Mouse (Mus musculus): ENCODE measurements around the gene Wasf1.

Wasf1 gene

DNA sequence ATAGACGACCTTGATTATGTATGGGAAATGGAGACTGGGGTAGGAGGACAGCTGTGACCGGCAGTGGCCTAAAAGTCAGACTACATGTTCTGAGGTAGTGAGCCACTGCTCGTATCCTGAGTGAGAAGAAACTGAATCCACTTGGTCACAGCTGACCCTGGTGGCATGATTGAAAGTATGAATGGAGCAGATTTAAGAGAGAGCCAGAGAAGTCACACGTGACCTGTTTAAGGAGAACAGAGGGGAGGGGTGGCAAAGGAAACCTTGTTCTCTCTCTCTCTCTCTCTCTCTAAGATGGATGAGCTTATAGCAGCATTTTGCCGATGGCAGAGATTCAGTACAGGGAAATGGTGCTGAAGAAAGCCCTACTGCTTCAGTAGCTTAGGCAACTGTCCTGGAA is 13.4 kb downstream of the Wasf1 start:
- no peak for DNase-seq

DNA sequence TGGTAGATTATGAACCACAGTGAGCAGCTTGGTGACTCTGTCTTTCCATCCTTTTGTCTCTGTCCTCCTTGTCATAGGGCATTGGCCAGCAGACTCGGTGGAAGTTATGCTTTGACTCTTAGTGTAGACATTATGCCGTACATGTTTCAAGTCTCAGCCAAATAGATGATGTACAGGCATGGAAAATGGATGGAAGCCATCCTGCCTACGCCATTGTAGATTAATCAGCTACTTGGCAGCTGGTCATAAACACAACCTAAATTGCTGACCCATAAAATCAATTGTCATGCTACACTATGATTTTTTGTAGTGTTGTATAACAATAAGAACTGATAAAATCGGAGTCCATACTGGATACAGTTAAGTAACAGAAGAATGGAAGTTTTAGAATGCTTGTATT is 18.5 kb downstream of the Wasf1 start:
- DNase-seq: no peak

DNA sequence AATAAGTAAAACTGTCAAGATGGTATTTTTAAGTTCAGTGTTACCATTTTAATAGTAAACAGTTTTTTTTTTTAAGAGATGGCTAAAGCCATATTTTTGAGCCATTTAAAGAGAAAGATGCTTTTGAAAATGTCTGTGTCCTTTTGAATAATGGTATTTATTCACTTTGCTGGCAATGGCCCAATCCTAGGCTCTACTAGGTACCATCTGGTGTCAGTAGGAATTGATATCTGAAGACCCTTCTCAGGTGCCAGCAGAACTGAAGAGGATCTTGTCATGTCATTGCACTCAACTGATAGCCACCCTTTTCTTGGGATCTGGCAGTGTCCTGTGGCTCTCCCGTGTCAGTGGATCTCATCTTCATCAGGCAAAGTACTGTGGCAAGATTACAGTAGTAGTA is 22.9 kb downstream of the Wasf1 start:
- no peak for DNase-seq

DNA sequence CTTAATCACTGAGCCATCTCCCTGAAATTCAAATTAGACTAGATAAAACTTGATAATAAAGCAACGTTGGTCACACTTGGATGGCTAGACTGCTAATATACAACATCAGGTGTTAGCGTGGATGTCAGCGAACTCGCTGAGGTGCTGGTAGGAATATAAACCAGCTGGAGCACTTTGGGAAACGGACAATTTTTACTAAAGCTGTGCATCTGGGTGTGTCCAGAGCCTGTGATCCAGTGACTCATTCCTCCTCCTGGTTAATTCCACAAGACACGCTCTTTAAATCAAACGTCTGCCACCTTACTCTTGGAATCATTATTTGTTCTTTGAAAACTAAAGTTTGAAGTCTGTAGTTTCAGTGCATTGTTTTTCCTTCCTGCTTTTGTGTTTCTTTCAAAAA is 23.5 kb downstream of the Wasf1 start:
- no peak for DNase-seq

DNA sequence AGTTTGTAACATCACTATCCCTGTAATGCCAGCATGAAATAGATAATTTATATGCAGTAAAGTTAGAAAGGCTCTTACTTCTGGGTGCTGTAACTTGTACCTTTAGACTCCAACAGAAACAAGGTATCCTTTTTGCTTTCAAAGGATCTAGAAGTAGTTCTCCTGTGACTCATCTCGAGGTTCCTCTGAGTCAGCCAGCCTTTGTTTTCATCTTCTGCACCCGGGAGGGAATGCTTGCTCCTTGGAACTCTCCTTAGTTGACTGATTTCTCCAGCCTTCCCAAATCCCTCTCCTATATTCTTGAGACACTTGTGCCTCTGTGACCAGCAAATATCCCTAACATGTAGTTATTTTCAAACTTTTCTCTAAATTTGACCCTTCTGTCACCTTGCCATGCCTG is 25.3 kb downstream of the Wasf1 start:
- no peak for DNase-seq

DNA sequence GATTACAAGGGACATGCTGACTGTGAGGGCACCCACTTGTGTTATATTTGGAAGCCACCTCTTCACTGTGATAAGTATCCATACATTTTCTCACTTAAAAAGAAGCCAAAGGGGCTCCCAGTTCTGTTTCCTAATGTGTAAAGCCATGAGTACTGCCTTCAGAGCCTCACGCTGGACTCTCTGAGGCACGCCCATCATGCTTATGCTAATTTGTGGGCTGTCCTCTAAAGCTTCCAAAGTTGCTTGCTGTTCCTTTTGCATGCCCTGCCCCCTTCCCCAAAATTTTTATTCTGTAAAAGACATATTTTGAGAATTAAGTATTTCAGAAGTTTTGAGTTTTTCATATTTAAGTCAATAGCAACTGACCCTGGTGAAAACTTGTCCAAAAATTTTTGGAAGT is 27.5 kb downstream of the Wasf1 start:
- DNase-seq: no peak

DNA sequence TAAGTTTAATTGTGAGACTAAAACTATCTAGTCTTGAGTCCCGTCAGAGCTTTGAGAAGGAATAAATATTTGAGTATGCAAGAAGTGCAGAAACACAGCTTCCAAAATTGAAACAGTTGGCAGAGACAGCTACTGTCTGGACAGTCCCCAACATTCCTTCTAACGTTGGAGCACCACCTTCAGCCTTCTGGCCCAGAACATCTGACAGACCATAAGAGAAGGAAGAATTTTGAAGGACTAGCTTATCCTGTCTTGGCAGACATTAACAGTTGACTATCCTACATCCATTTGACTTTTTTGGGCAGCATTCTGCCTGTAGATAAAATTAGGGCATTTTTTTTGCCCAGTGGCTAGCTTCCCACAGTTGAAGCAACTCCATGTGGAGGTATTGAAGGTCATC is 32.0 kb downstream of the Wasf1 start:
- DNase-seq: no peak

DNA sequence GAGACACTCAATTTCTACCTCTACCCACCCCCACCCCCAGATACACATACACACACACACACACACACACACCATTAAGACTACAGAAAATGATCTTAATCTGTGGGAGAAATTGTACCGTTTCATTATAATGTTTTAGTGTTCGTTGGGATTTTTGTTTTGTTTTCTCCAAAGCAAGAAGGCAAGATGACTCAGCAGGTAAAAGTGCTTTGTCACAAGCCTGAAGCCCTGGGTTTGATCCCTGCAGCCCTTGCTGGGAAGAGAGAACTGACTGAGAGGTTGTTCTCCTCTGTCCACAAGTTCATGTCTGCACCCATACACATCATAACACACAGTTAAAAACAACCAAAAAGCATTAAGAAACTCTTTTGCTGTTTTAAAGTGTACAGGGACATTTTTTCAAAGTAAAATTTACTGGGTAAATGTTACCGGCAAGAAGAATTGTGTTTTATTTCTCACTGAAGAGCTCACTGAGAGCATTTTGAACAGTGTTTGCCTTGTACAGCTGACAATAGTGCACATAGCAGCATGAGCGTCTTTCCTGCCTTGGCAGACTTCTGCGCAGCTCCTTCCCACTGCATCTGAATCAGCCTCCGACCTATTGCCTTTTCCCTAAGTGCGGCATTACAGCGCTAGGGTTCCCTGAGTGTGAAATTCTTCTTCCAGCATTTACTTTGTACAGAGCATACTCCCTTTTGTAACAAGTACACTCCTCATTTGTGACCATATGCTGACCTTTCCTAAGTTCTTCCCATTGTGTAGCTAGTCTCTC is 35.6 kb downstream of the Wasf1 start:
- no peak for DNase-seq

DNA sequence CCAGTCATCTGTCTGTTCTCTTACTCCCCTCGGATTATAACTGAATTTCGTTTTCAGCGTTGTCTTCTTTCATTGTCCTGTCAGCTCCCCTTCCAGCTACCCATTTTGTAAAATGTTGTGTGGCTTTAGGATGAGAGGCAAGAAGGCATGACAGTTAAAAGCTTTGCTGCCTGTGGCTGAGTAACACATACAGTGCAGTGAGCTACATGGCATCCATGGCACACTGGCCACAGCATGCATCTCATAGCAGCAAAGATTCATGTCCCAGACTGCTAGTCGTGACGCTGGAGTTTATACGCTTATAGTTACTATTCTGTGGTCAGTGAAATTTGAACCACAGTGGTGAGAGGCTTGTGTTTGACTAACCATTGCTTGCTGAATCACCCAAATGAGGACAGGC is 36.2 kb downstream of the Wasf1 start:
- no peak for DNase-seq

DNA sequence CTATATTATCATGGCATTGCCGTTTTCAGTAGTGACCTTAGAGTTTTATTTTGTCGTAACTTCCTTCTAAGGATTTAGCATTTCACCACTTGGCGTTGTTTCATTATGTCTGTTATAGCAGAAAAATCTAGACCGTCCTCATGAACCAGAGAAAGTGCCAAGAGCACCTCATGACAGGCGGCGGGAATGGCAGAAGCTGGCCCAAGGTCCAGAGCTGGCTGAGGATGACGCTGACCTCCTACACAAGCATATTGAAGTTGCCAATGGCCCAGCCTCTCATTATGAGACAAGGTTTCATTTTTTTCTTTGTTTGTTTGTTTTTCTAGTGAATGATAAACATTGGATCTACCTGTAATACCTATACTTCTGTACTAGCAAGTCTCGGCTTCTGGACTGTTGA is 49.7 kb downstream of the Wasf1 start:
- no peak for DNase-seq

DNA sequence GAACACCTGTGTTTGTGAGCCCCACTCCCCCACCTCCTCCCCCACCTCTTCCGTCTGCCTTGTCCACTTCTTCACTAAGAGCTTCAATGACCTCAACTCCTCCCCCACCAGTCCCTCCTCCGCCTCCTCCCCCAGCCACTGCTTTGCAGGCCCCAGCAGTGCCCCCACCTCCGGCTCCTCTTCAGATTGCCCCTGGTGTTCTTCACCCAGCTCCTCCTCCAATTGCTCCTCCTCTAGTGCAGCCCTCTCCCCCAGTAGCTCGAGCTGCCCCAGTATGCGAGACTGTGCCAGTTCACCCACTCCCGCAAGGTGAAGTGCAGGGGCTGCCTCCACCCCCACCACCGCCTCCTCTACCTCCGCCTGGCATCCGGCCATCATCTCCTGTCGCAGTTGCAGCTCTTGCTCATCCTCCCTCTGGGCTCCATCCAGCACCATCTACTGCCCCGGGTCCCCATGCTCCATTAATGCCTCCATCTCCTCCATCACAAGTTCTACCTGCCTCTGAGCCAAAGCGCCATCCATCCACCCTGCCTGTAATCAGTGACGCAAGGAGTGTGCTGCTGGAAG is 53.0 kb downstream of the Wasf1 start:
- DNase-seq: peak; percentile 47

DNA sequence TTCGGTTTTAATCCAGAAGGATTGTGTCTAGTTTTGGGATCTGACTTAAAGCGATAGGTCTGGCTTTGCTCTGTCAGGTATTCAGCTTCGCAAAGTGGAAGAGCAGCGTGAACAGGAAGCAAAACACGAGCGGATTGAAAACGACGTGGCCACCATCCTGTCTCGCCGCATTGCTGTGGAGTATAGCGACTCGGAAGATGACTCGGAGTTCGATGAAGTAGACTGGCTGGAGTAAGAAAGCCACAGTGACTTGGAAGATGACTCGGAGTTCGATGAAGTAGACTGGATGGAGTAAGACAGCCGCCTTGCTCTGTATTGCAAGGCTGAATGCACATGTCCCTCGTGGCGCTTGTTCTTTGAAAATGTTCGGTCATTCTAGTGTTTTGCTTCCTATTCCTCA is 54.3 kb downstream of the Wasf1 start:
- DNase-seq: no peak

DNA sequence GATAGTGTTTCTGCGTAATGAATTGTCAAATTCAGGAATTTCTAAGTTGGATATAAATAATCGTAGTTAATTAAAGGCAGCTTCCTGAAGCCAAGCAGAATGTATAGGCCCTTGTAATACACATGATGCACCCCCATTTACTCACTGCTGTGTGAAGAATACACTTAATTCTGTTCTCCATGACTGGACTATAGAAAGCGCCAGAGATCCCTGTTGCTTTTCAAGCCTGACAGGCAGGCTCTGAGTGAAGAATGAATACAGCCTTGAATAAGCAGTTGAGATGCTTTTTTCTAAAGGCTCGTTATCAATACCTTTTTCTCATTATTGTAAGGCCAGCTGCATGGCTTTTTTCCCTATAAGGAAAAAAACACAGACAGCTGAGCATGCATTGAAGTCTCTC is 59.4 kb downstream of the Wasf1 start:
- no peak for DNase-seq

DNA sequence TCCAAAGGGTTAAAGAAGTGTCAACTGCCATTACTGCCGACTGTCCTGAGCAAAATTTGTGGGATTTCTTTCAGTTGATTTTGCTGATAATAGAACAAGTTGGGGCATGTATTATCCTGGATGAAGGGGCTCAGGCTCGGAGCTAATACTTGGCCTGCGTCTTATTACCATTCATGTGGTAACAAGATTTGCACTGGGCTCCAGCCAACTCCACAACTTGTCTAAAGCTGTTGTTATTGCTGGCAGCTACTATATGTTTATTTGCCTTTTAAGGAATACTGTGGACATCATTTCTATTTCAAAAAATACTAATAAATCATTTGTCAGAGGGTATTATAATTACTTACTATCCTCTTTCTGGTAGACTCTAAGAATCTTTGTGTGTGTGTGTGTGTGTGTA is 66.9 kb downstream of the Wasf1 start:
- DNase-seq: no peak

DNA sequence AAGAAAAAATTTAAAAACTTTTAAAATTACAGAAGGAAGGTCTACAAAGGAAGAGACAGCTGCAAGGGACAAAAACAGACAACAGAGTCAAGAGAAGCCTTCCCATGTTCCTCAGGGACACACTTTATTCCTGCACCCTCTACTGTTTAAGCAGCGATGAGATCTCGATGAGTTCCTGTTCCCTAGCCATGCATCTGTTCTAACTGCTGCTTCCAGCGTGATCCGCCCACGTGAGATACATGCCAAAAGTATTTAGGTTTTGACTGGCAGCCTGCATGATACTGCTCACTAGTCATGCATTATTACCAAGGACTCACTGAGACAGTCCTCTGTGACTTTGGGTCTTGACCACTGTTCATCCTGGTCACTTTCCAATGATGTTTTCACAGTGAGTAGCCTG is 72.9 kb downstream of the Wasf1 start:
- DNase-seq: no peak

DNA sequence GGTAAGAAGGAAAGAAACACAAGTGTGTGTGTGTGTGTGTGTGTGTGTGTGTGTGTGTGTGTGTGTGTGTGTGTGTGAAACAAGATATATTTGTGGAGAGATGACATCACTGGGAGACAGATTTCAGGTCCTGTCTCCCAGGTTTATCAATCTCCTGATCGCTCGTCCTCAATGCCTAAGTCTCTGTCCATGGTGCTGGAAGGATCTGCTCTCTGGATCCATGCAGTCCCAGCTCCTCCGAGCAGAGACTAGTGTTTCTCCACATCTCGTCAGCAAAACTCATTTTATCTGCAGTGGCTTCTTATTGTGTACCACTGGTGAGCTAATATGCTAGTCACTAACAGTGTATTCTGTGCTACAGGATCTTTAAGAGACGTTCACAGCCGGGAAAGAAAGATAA is 78.1 kb downstream of the Wasf1 start:
- DNase-seq: no peak

DNA sequence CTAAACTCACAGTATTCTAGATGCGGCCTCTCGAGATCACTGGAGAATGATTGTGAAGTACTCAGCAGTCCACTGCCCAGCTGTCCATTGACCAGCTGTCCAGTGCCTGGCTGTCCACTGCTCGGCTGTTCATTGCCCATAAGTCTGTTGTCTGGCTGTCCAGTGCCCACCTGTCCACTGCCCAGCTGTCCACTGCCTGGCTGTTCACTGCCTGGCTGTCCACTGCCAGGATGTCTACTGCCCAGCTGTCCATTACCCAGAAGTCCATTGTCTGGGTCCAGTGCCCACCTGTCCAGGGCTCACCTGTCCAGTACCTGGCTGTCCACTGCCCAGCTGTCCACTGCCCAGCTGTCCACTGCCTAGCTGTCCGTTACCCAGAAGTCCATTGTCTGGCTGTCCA is 78.7 kb downstream of the Wasf1 start:
- DNase-seq: no peak

DNA sequence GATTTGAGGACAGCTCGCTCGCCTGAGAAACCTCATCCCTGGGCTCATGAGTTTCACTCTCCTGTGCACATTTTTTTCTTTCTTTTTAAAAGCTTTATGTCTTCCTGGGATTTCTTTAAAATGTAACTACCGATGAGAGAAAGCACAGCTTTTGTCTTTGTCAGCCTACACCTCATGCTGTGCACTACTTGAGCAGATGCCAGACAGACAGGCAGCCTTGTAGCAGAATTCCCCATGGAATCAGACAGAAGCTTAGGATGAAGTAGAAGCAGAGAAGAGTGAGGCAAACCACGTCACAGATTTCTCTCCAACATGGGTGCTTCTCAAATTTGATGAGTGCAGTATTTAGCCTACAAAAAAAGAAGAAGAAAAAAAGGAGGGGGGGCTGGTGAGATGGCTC is 81.3 kb downstream of the Wasf1 start:
- peak; percentile 50 for DNase-seq

DNA sequence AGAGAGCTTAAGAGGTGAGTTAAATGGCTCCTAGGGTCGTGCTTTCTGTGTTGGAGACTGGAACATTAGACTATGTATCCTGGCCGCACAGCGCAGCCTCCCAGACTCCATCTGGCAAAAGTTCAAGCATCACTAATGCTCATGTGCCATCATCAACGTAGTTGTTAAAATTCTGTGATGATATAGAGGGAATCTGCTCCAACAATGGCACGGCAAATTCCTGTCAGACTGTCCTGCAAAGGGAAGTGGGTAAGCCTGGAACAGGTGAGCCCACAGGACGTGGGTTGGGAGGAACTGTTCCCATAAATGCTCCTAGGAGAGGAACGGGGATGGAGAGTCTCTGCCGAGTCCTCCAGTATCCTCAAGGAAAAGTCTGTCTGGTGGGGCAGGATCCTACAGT is 85.3 kb downstream of the Wasf1 start:
- DNase-seq: no peak

DNA sequence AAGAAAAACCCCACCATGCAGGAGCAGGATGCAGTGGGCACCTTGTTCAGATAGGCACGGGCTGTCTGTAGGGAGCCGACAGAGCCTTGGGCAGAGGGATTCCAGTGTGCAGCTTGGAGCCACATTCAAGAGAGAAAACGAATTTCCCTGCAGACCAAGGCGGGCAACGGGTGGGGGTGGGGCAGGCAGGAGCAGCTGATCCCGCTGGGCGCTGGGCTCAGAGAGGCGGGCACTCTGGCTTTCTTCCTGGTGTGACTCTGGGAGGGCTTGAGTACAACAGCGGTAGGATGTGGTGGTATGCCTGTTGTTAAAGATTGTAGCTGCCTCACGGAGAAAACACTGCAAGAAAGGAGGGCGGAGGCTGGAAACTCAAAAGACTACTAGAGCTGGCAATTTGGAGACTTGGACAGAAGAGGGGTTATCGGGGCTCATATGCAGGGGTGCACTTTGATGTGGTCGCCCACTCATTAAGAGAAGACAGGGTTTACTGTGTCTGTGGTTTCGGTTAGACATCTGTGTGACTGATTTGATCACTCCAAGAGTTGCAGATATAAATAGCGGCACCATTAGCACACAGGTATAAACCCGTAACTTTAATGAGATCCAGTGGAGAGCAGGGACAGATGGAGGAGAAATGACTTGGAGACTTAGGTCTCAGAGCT is 86.2 kb downstream of the Wasf1 start:
- DNase-seq: peak; percentile 33

DNA sequence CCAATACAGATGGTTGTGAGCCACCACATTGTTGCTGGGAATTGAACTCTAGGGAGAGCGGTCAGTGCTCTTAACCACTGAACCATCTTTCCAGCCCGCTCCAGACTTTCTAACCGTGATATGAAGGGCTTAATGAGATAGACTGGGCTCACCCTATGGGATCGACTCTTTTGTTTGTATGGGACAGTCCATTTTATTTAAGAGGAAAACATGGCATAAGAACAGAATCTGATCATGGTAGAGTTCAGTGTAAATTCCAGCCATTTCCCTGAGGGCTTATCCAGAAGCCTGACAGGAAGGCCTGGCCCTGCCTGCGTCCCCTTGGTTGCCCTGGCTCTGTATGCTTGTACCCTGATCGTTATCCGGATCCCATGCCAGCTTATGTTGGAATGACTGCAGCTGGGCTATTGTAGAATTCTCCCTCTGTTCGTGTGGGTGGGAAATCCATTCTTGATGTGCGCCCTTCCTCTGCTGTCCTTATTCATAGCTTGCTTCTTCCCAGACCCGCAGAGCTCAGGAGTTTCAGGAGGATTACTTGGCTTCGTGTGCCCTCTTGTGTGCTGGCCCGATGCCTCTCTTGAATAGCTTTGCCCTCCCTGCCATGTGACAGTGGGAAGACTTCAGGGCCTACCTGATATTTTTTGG is 87.4 kb downstream of the Wasf1 start:
- DNase-seq: peak; percentile 45

DNA sequence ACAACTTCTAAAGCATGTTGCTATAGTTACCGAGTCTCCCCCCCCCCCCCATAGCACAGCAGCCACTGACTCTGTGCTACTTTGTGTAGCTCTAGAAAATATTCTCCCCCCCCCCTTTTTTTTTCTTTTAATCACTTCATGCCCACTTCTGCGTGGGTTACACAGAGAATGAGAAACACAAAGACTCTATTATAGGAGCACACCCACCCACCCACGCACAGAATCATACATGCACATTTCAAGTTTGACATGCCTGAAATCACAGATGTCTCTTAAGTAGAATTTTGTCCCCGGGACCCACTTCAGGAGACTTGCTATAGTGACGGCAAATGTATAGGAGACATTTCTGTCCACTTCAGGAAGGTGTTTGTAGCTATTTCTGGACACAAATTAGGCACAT is 88.0 kb downstream of the Wasf1 start:
- no peak for DNase-seq

DNA sequence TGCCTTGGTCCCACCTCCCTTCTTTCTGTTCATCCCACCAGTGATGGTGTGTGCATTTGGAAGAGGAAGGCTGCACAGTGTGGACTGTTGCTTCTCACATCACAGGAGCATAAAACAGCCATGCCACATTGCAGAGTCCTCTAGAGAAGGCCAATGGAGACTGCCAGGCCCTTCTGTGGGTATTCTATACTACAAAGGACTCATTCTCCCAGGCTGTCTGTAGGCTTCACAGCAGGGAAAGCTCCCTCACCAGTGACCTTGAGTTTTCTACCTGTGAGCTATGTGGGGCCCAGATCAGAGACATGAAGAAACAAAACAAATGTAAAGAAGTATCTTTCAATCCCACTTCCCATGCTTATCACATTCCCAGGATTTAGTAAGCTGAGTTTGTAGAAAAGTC is 100.5 kb downstream of the Wasf1 start:
- no peak for DNase-seq

DNA sequence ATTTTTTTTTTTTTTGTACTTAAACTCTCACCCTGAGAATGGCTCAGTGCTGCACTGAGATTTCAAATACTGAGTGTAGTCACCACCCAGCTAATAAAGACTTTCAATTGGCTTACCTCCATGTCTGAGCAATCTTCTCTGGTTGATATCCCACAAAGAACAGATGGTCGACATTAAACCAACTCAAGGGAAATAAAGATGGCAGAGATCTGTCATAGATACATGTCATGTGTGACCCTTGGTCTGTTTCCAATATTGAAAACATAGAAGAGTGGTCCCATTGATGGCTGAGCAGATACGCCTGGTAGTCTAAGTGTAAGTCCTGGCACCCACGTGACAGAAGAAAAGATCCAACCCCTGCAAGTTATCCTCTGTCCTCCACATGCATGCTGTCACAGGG is 101.3 kb downstream of the Wasf1 start:
- no peak for DNase-seq

Data from right cerebral cortex, postnatal 25 days (tissue).